Mouse (Mus musculus): ENCODE measurements around the gene Aire. TPM values are rescaled to one million over a fixed set of nuclear protein-coding genes. Genes with fewer than 3 reads are reported as not detected.
A peak's percentile ranks its signal among the peaks of the same experiment; 100 is the strongest.

The Aire gene
- total RNA-seq, 2 experiments from 2014 or later, result not detected

GRCm38 (mm10) chr10:78010335-78010734 lies 33.1 kb downstream of the Aire start:
- no peak for DNase-seq (ENCODE audit: low spot score in 2 of 2)

DNA sequence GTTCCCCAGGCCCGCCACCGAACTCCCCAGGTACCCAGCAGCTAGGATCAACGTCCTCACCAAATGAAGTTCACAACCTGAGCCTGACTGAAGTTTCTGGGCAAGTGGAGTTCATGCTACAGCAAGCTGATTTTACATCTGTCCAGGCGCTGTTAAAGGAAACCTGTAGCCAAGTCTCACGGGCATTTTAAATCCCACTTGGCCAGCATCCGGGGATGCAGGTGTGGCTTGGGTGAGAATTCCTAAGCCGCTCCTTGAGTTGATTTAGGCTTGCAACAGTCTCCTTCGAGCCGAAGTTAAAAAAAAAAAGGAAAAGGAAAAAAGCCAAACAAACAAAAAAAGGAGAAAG lies 33.5 kb downstream of the Aire start, which contains the start of gene Pfkl:
Gene Pfkl (minus strand): TSS at position 139 of the 349 bp plus-strand sequence.
- DNase-seq (ENCODE audit: low spot score in 2 of 2), result no peak

DNA sequence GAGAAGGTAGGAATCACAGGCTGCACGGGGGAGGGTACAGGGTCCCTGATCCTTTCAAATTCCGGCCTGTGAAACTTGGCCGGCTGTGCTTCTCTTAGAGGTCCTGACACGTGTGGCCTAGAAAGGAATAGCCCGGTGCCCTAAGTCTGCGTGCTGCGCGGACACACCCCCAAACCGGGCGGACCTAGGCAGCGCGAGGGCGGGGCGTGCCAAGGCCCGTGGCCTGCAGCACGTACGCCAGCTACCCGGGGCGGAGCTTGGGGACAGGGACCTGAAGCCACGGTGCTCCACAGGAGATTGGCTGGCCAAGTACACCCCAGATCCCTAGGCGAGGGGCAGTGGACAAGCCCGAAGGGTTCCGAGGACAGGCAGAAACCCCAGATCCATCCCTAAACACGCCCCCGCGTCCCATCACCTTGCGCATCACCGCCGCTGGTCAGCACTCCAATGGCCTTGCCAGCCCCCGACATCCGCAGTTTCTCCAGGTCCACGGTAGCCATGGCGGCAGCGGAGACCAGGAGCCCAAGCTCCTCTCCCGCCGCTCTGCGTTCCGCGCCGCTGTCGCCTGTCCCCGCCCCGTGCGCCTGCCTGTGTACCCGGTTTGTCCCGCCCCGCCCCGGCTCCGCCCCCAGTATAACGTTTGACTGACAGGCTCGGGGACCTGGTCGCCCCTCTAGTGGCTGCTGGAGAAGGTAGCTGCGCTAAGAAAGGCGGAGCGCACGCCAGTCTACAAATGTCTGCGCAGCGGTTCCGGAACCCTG lies 34.0 kb downstream of the Aire start:
- DNase-seq (ENCODE audit: low spot score in 2 of 2), result peak; percentile 85 to 96

GRCm38 (mm10) chr10:78008169-78008568 lies 35.2 kb downstream of the Aire start:
- no peak for DNase-seq (ENCODE audit: low spot score in 2 of 2)

DNA sequence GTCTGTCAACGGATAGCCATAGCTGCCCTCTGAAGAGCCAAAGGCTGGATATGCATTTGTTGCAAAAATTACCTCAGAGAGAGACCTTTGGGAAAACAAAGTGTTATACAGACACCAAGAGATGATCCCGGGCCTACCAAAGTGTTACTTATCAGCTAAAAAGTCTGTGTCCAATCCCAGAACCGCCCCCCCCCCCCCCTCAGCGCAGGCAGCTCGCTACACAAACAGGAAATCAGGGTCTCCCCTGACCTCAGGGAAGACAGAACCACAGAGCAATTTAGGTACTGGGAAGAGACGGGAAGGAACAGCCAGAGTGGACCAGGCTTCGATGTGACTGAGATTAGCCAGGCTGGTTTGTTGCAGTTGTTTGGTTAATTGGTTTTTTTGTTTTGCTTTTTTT lies 36.2 kb downstream of the Aire start:
- DNase-seq (ENCODE audit: low spot score in 2 of 2), result no peak

DNA sequence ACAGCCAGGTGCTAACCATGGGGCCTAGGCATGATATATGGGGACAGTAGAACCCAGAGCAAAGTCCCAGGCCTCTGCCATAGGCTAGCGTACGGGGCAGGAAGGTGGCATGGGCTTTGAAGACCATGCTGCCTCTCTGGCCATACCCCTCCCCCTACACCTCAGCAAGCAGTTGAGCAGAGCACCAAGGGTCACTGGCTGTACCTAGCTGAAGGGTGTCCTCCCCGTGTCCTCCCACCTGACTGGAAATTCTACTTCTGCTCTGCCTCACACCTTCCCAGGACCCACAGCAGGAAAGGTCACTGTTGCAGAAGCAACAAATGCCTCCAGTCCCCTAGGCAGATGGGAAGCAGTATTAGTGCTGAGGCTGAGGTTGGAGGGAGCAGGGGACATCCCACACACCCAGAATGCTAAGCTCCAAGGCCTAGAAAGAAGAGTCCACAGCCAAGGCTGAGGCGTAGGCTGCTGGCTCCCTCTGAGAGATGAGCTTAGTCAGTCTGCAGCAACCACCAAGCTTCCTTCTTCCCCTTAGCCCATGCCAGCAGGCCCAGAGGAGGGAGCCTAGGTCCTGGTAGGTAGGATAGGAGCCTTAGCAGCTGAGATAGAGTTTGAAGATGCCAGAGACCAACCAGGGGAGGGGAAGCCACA lies 37.5 kb downstream of the Aire start:
- no peak for DNase-seq (ENCODE audit: low spot score in 2 of 2)

- DNase-seq (ENCODE audit: low spot score in 2 of 2), result no peak
Observed at GRCm38 (mm10) chr10:78004479-78005100, 38.8 kb downstream of the Aire start.

GRCm38 (mm10) chr10:78002316-78002715 lies 41.1 kb downstream of the Aire start:
- DNase-seq (ENCODE audit: low spot score in 2 of 2), result no peak

GRCm38 (mm10) chr10:78001796-78002195 lies 41.6 kb downstream of the Aire start:
- DNase-seq (ENCODE audit: low spot score in 2 of 2), result peak in 1 of 2 experiments; percentile 38

- DNase-seq (ENCODE audit: low spot score in 2 of 2), result no peak
Observed at GRCm38 (mm10) chr10:78000200-78000599, 43.2 kb downstream of the Aire start.

GRCm38 (mm10) chr10:77995639-77996038 lies 47.8 kb downstream of the Aire start:
- DNase-seq (ENCODE audit: low spot score in 2 of 2), result no peak

DNA sequence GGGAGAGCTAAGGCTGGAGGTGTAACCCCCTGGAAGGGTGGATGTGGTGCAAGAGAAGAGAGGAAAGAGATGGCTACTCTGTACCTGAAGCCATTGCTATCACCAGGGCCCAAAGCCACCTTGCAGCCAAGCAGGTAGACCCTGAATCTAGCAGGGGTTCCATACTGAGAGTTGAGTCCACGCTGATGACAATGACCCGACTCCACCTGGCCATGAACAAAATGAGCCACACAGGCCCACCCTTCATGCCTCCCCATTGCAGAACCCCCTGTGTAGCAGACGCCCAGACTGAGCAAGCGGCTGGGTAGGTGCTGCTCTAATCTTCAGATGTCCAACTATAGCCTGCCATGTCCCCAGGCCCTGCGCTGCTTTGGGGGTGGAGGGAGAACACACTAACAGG lies 57.6 kb downstream of the Aire start:
- no peak for DNase-seq (ENCODE audit: low spot score in 2 of 2)

GRCm38 (mm10) chr10:77984660-77985059 lies 58.8 kb downstream of the Aire start:
- peak; percentile 48 to 72 for DNase-seq (ENCODE audit: low spot score in 2 of 2)

Other genes with a start within 250 kb of the Aire start
- not detected for gene Gm9639, start 248.5 kb downstream of the Aire start, total RNA-seq (2021)
- gene Gm19668, start 244.5 kb downstream of the Aire start, total RNA-seq (2021), result not detected
- gene Gm9507, start 231.8 kb downstream of the Aire start, total RNA-seq (2021), result not detected
- gene Gm2696, start 228.9 kb downstream of the Aire start, total RNA-seq (2021), result not detected
- gene Krtap10-4, start 216.5 kb downstream of the Aire start, total RNA-seq (2021), result not detected
- not detected for gene Krtap10-10, start 207.7 kb downstream of the Aire start, total RNA-seq (2021)
- not detected for gene Gm36176, start 196.8 kb downstream of the Aire start, total RNA-seq (2021)
- gene Gm10318, start 190.8 kb downstream of the Aire start, total RNA-seq (2021), result not detected
- gene Gm3285, start 181.6 kb downstream of the Aire start, total RNA-seq (2021), result not detected
- 1 to 10 TPM; 1.2 to 1.4 TPM for gene Lrrc3, start 141.1 kb downstream of the Aire start, total RNA-seq (2021)
- gene Trpm2, start 73.0 kb downstream of the Aire start, total RNA-seq (2021), result under 1 TPM; 0.32 to 0.88 TPM
- gene 1810043G02Rik, start 65.1 kb downstream of the Aire start, total RNA-seq (2021), result 10 to 100 TPM; 10.5 to 12.3 TPM
- gene Pfkl, start 33.5 kb downstream of the Aire start, total RNA-seq (2021), result 10 to 100 TPM; 17.0 to 21.0 TPM
- not detected for gene Dnmt3l, start 1.7 kb downstream of the Aire start, total RNA-seq (2021)
- gene Icosl, start 25.7 kb upstream of the Aire start, total RNA-seq (2021), result 1 to 10 TPM; 3.4 to 4.4 TPM
- 100 to 1,000 TPM; 111 to 120 TPM for gene D10Jhu81e, start 126.2 kb upstream of the Aire start, total RNA-seq (2021)
- 10 to 100 TPM in 1 of 2 experiments, 1 to 10 TPM in 1; 8.9 to 10.5 TPM for gene Pwp2, start 141.5 kb upstream of the Aire start, total RNA-seq (2021)
- gene Trappc10, start 201.0 kb upstream of the Aire start, total RNA-seq (2021), result 10 to 100 TPM; 42.4 to 44.6 TPM

Data from gastrocnemius, postnatal 4 days (tissue).